Comparison of ENCODE assay signal across 10 mouse cellular contexts in genomic region chr13:41403838-41404237, GRCm38 (mm10).
DNase-seq lines count a peak whose midpoint lies in the region; ATAC-seq and TF ChIP-seq lines count a peak whose summit lies in the region.
"Had no signal": no experiment of that assay in that cellular context is flagged by ENCODE, and none has a peak within 500 bp of the region (broad histone marks: within the 10 kb centered on the region; RNA-seq: fewer than 3 reads in every experiment).

No protein-coding gene starts in this region.

- no peak overlapping the region for H3K4me3 ChIP-seq in C2C12 (ENCODE audit: insufficient read depth, poor library complexity, severe bottlenecking)
- H3K4me3 ChIP-seq in lung, embryonic 15.5 days, result no peak overlapping the region
- no peak overlapping the region for H3K4me3 ChIP-seq in midbrain, embryonic 14.5 days (replicated peaks; ENCODE audit: low read depth, low read length)
- H3K4me3 ChIP-seq: midbrain, embryonic 12.5 days had no signal

- no peaks in the 10 kb centered on the region for H3K9me3 ChIP-seq in lung, embryonic 15.5 days
- H3K9me3 ChIP-seq in midbrain, embryonic 14.5 days (ENCODE audit: control insufficient read depth, low read length), result no peaks in the 10 kb centered on the region
- H3K9me3 ChIP-seq: midbrain, embryonic 12.5 days had no signal

- DNase-seq in 3134 (ENCODE audit: extremely low read depth, insufficient read length, low spot score), result peak; percentile 73
- DNase-seq in heart, postnatal 10 days, result peak; percentile 44 to 50
- DNase-seq in layer of hippocampus, adult 11-12 months (ENCODE audit: low spot score), result no peak
- DNase-seq in left cerebral cortex, adult 8-10 months (ENCODE audit: low spot score in 2 of 2), result no peak
- DNase-seq in midbrain, embryonic 14.5 days, result no peak
- DNase-seq: cerebellum, adult 9-10 months; kidney, postnatal 10 days had no signal

- intact Hi-C loops in heart, postnatal 10 days (cut with DNase I), result no loop called here

- H3K9ac ChIP-seq in lung, embryonic 15.5 days, result no peak overlapping the region
- H3K9ac ChIP-seq in midbrain, embryonic 14.5 days (replicated peaks; ENCODE audit: low read length), result no peak overlapping the region
- H3K9ac ChIP-seq: midbrain, embryonic 12.5 days had no signal

- H3K27me3 ChIP-seq in C2C12 (ENCODE audit: control insufficient read depth, insufficient read depth, insufficient read length), result no peaks in the 10 kb centered on the region
- no peaks in the 10 kb centered on the region for H3K27me3 ChIP-seq in lung, embryonic 15.5 days
- no peaks in the 10 kb centered on the region for H3K27me3 ChIP-seq in midbrain, embryonic 14.5 days (ENCODE audit: control insufficient read depth, insufficient read depth, low read length)
- H3K27me3 ChIP-seq: midbrain, embryonic 12.5 days had no signal

- no peaks in the 10 kb centered on the region for H3K79me2 ChIP-seq in C2C12 (ENCODE audit: control insufficient read depth, insufficient read depth)

- H3ac ChIP-seq in C2C12 (ENCODE audit: control insufficient read depth, insufficient read length, low read depth), result no peak overlapping the region

- H3K36me3 ChIP-seq in C2C12 (ENCODE audit: control insufficient read depth, insufficient read depth), result no peaks in the 10 kb centered on the region
- no peaks in the 10 kb centered on the region for H3K36me3 ChIP-seq in lung, embryonic 15.5 days
- H3K36me3 ChIP-seq in midbrain, embryonic 14.5 days (ENCODE audit: control insufficient read depth, insufficient read depth, low read length), result no peaks in the 10 kb centered on the region
- H3K36me3 ChIP-seq: midbrain, embryonic 12.5 days had no signal

- peak; percentile 84; the same call in 1 of the 2 replicates for ATAC-seq in lung, embryonic 15.5 days (ENCODE audit: borderline replicate concordance, extremely low read depth, low FRiP score, low TSS enrichment)
- no peak for ATAC-seq in midbrain, embryonic 14.5 days (ENCODE audit: low FRiP score, low TSS enrichment)

- peaks cover 13% of the 10 kb centered on the region for H3K4me1 ChIP-seq in lung, embryonic 15.5 days
- no peaks in the 10 kb centered on the region for H3K4me1 ChIP-seq in midbrain, embryonic 14.5 days (ENCODE audit: control insufficient read depth, insufficient read depth, low read length)

- WGBS in lung, embryonic 15.5 days, result 52% methylated on average over 6 of the region's 6 CpGs
- 90% methylated on average over 6 of the region's 6 CpGs for WGBS in midbrain, embryonic 14.5 days

- H3K27ac ChIP-seq in lung, embryonic 15.5 days, result peak overlapping the region; percentile 41; the same call in 1 of the 2 replicates
- H3K27ac ChIP-seq in midbrain, embryonic 14.5 days (replicated peaks; ENCODE audit: low read depth, low read length), result no peak overlapping the region
- H3K27ac ChIP-seq: midbrain, embryonic 12.5 days had no signal

- no peak overlapping the region for H3K4me2 ChIP-seq in lung, embryonic 15.5 days
- H3K4me2 ChIP-seq in midbrain, embryonic 14.5 days (ENCODE audit: low read length), result no peak overlapping the region
- H3K4me2 ChIP-seq: midbrain, embryonic 12.5 days had no signal

- no peaks in the 10 kb centered on the region for H3K79me3 ChIP-seq in C2C12 (ENCODE audit: low read depth)

- TF ChIP-seq CTCF in C2C12 (IDR thresholded peaks at IDR 0.05; ENCODE audit: control insufficient read depth, insufficient read depth, insufficient read length), result no peak

TF ChIP-seq in C2C12, 6 proteins besides CTCF, POLR2A, EP300 and RAD21:
- TF ChIP-seq MAX (IDR thresholded peaks at IDR 0.05), result no peak
- TF ChIP-seq FOSL1 (IDR thresholded peaks at IDR 0.05; ENCODE audit: insufficient read depth, low read length, poor library complexity, severe bottlenecking), result peak; percentile 91
- TF ChIP-seq MYOG (IDR thresholded peaks at IDR 0.05; ENCODE audit: control insufficient read depth, extremely low read depth, insufficient read length), result no peak
- peak; percentile 81 for TF ChIP-seq MYOD1 (IDR thresholded peaks at IDR 0.05; ENCODE audit: control insufficient read depth, insufficient read length, low read depth)
- peak; percentile 98 for TF ChIP-seq CEBPB (IDR thresholded peaks at IDR 0.05; ENCODE audit: low read depth)
- TF ChIP-seq USF1 (IDR thresholded peaks at IDR 0.05; ENCODE audit: low read depth), result no peak
TF ChIP-seq in C2C12: peak in this region for 3.

Comparison
In these comparisons a context has a peak if more than half of its experiments do, and no peak if none do; other contexts are left out.
1. DNase-seq: peak in 3134 (single experiment) and heart, postnatal 10 days (2 of 2); none in layer of hippocampus, adult 11-12 months (single experiment), left cerebral cortex, adult 8-10 months (0 of 2) and midbrain, embryonic 14.5 days (single experiment).